Mouse (Mus musculus) liver, embryonic 14.5 days (tissue): ENCODE measurements around the gene Dok1.

Source experiments
- CTCF ChIP-seq: IDR thresholded peaks from 2 replicates; pipeline ENCODE4 v1.5.1; 2016; ENCODE audit warnings: antibody characterized with exemption, low read depth, control low read depth
- EP300 ChIP-seq: IDR thresholded peaks from 2 replicates; pipeline ENCODE4 v1.6.1; 2016; ENCODE audit warnings: antibody characterized with exemption, low read depth

- TF ChIP-seq CTCF (no peak), EP300 (no peak)
Observed at GRCm38 (mm10) chr6:83004872-83005271, 28.4 kb downstream of the Dok1 start.
